13 mouse cellular contexts compared by ENCODE assay signal in genomic region chr9:111062840-111063239, GRCm38 (mm10). TPM values are rescaled to one million over a fixed set of nuclear protein-coding genes. Genes with fewer than 3 reads are reported as not detected.
"Had no signal": no experiment of that assay in that cellular context is flagged by ENCODE, and none has a peak within 500 bp of the region (broad histone marks: within the 10 kb centered on the region; RNA-seq: fewer than 3 reads in every experiment).

No protein-coding gene starts in this region.

- ATAC-seq: liver, embryonic 12.5 days had no signal

- DNase-seq: kidney, adult 2 months; kidney, postnatal 25 days; layer of hippocampus, adult 9-11 months; liver; lung, adult 18-20 months; lung, postnatal 14 days; midbrain, embryonic 14.5 days; thymus, adult 18-20 months; thymus, postnatal 14 days; thymus, postnatal 4 days had no signal

RNA-seq across cellular contexts. Expression of gene Ltf, which starts 43.8 kb away (rescaled TPM):
- total RNA-seq: layer of hippocampus, adult 2 months; left cerebral cortex, postnatal 25 days had no signal
